Comparison of ENCODE assay signal across 11 mouse cellular contexts in the genomic region with DNA sequence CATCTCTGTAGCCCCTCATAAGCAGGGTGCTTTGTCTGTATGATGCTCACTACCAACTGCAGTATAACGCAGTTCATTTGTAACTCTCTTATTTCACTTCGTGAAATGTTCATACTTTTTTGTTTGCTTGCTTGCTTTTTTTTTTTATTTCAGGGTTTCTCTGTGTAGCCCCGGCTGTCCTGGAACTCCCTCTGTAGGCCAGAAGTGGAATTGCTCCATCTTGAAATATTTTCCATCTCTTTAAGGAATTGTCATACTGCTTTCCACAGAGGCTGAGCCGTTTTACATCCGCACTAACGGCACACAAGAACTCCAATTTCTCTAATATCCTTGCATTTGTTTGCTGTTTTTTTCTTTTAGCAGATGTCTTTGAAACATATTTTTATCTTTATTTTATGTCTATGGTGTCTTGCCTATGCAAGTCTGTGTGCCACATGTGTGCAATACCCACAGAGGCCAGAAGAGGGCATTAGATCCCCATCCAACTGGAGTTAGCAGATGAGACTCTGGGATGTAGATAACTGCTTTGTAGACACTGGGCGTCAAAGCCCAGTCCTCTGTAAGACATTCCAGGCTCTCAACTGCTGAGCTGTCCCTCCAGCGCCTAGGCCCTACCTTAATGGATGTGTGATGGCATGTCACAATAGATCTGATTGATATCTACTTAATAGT. TPM values are rescaled to one million over a fixed set of nuclear protein-coding genes. Genes with fewer than 3 reads are reported as not detected.
DNase-seq lines count a peak whose midpoint lies in the region; TF ChIP-seq lines count a peak whose summit lies in the region.
"Had no signal": no experiment of that assay in that cellular context is flagged by ENCODE, and none has a peak within 500 bp of the region (broad histone marks: within the 10 kb centered on the region; RNA-seq: fewer than 3 reads in every experiment).

No protein-coding gene starts in this region.

- intact Hi-C loops in left cerebral cortex, adult 2 months (cut with DNase I), result no loop called here

- TF ChIP-seq EP300 in MEL (IDR thresholded peaks at IDR 0.05; ENCODE audit: low read depth in 1 of 2, low read length in 2 of 2), result no peak

- no peak overlapping the region for H3K27ac ChIP-seq in left cerebral cortex, adult 2 months
- no peak overlapping the region for H3K27ac ChIP-seq in MEL (ENCODE audit: control insufficient read depth, low read depth, low read length)
- H3K27ac ChIP-seq: liver, embryonic 13.5 days had no signal

- DNase-seq in cerebellum, postnatal 10 days, result peak; percentile 37 to 57
- DNase-seq in cerebellum, adult 11 months, result no peak
- DNase-seq in left cerebral cortex, adult 2 months (ENCODE audit: extremely low spot score in 1 of 2, low spot score in 2 of 2), result no peak
- DNase-seq in left cerebral cortex, adult 11 months (ENCODE audit: low spot score), result no peak
- peak; percentile 61 for DNase-seq in MEL (ENCODE audit: low read depth, low spot score)
- peak; percentile 35 for DNase-seq in forelimb bud, embryonic 11.5 days (ENCODE audit: low read depth, low spot score)
- DNase-seq in testis, postnatal 14 days (ENCODE audit: low spot score), result peak; percentile 53
- DNase-seq in layer of hippocampus, adult 9-10 months (ENCODE audit: low spot score), result no peak
- DNase-seq: liver, embryonic 13.5 days had no signal

- H3K4me3 ChIP-seq in left cerebral cortex, adult 2 months, result no peak overlapping the region
- no peak overlapping the region for H3K4me3 ChIP-seq in MEL (ENCODE audit: control insufficient read depth in 1 of 2, insufficient read depth in 1 of 2, low read depth in 2 of 2, low read length in 2 of 2)
- H3K4me3 ChIP-seq: liver, embryonic 13.5 days had no signal

- H3K36me3 ChIP-seq in MEL (ENCODE audit: control insufficient read depth in 1 of 2, insufficient read depth in 2 of 2, low read length in 2 of 2), result no peaks in the 10 kb centered on the region
- H3K36me3 ChIP-seq: G1E; liver, embryonic 13.5 days had no signal

- TF ChIP-seq RAD21 in MEL (IDR thresholded peaks at IDR 0.05; ENCODE audit: low read depth, low read length), result peak; percentile 36

- peak; percentile 36 for TF ChIP-seq CTCF in left cerebral cortex, adult 2 months (IDR thresholded peaks at IDR 0.05)
- TF ChIP-seq CTCF in MEL (IDR thresholded peaks at IDR 0.05 in 2 of 3, conservative IDR thresholded peaks at IDR 0.05 in 1 of 3; ENCODE audit: control insufficient read depth in 1 of 3, insufficient read depth in 1 of 3, low read depth in 2 of 3, low read length in 3 of 3, poor library complexity in 1 of 3, severe bottlenecking in 1 of 3), result peak; percentile 40 to 65 (median 50)

- no peak overlapping the region for H3K9ac ChIP-seq in MEL (ENCODE audit: control insufficient read depth, low read depth, low read length, poor library complexity, severe bottlenecking)
- H3K9ac ChIP-seq: liver, embryonic 13.5 days had no signal

- H3K27me3 ChIP-seq in MEL (ENCODE audit: control insufficient read depth in 1 of 2, insufficient read depth in 2 of 2, low read length in 2 of 2), result peaks cover 0 to 2% of the 10 kb centered on the region in 2 experiments; a peak in 1 of 4 replicates
- H3K27me3 ChIP-seq: liver, embryonic 13.5 days had no signal

- H3K4me1 ChIP-seq in MEL (ENCODE audit: control insufficient read depth in 1 of 2, insufficient read depth in 2 of 2, low read length in 2 of 2), result no peaks in the 10 kb centered on the region
- H3K4me1 ChIP-seq: liver, embryonic 13.5 days had no signal

- no peaks in the 10 kb centered on the region for H3K9me3 ChIP-seq in MEL (replicated peaks; ENCODE audit: insufficient read depth, low read length)
- H3K9me3 ChIP-seq: G1E; liver, embryonic 13.5 days had no signal

- TF ChIP-seq POLR2A in MEL (IDR thresholded peaks at IDR 0.05; ENCODE audit: control insufficient read depth in 1 of 2, insufficient read depth in 1 of 2, low read depth in 1 of 2, low read length in 2 of 2, poor library complexity in 1 of 2), result no peak

- H3K79me2 ChIP-seq in MEL (ENCODE audit: control insufficient read depth, insufficient read depth, low read length, poor library complexity), result no peaks in the 10 kb centered on the region

TF ChIP-seq in MEL, 35 proteins besides CTCF, POLR2A, EP300 and RAD21:
- TF ChIP-seq KAT2A (conservative IDR thresholded peaks at IDR 0.05; ENCODE audit: low read depth, low read length) (no peak), USF1 (IDR thresholded peaks at IDR 0.05; ENCODE audit: low read depth, low read length) (no peak), MAZ (IDR thresholded peaks at IDR 0.05; ENCODE audit: low read depth, low read length) (no peak), MYB (IDR thresholded peaks at IDR 0.05; ENCODE audit: low read depth, low read length) (no peak), GABPA (IDR thresholded peaks at IDR 0.05; ENCODE audit: low read depth, low read length) (no peak), POLR2AphosphoS5 (IDR thresholded peaks at IDR 0.05; ENCODE audit: borderline replicate concordance, low read depth, low read length) (no peak), CHD1 (IDR thresholded peaks at IDR 0.05; ENCODE audit: low read depth, low read length) (no peak), MAFK (IDR thresholded peaks at IDR 0.05; ENCODE audit: borderline replicate concordance, low read depth, low read length) (no peak), ZNF384 (IDR thresholded peaks at IDR 0.05; ENCODE audit: low read depth, low read length) (peak; percentile 73), NELFE (IDR thresholded peaks at IDR 0.05; ENCODE audit: low read depth, low read length) (no peak), SMC3 (IDR thresholded peaks at IDR 0.05; ENCODE audit: low read depth, low read length) (peak; percentile 14; the same call in 1 of the 2 replicates), ELF1 (IDR thresholded peaks at IDR 0.05; ENCODE audit: low read depth, low read length) (no peak), MEF2A (IDR thresholded peaks at IDR 0.05; ENCODE audit: extremely low read depth, insufficient replicate concordance, low read depth, low read length, poor library complexity, severe bottlenecking) (no peak)

RNA-seq across cellular contexts. Expression of a gene that starts 13.6 kb away (rescaled TPM):
- not detected for total RNA-seq in left cerebral cortex, adult 2 months (2021)
- not detected in 2 replicates for total RNA-seq in MEL (2012; rRNA removed)
- not detected for polyA plus RNA-seq in MEL (2012; ENCODE audit: insufficient read depth in 1 of 2, insufficient read length in 2 of 2, low read depth in 1 of 2, low replicate concordance in 2 of 2, missing spikeins in 1 of 2)
- total RNA-seq: G1E; heart, adult 18-20 months had no signal
- polyA plus RNA-seq: G1E; liver, embryonic 13.5 days had no signal

RNA-seq across cellular contexts. Expression of a gene that starts 46.1 kb away (rescaled TPM):
- 10 to 100 TPM; 12.9 to 13.5 TPM for total RNA-seq in left cerebral cortex, adult 2 months (2021)
- total RNA-seq in MEL (2012; rRNA removed), result not detected in 2 replicates
- polyA plus RNA-seq in MEL (2012; ENCODE audit: insufficient read depth in 1 of 2, insufficient read length in 2 of 2, low read depth in 1 of 2, low replicate concordance in 2 of 2, missing spikeins in 1 of 2), result under 1 TPM in 1 of 2 experiments, not detected in 1; 0.04 TPM
- polyA plus RNA-seq: G1E; liver, embryonic 13.5 days had no signal

Comparison
In these comparisons a context has a peak if more than half of its experiments do, and no peak if none do; other contexts are left out.
1. DNase-seq: peak in cerebellum, postnatal 10 days (2 of 2), MEL (single experiment), forelimb bud, embryonic 11.5 days (single experiment) and testis, postnatal 14 days (single experiment); none in cerebellum, adult 11 months (single experiment), left cerebral cortex, adult 2 months (0 of 2), left cerebral cortex, adult 11 months (single experiment) and layer of hippocampus, adult 9-10 months (single experiment).
2. RNA of a gene that starts 46.1 kb away (total RNA-seq): 12.9 to 13.5 TPM in left cerebral cortex, adult 2 months; not detected in MEL; every median in the first group is over 10 times any median in the second.